Mouse (Mus musculus) limb, embryonic 13.5 days (tissue): ENCODE measurements around the gene Cyp20a1. TPM values are rescaled to one million over a fixed set of nuclear protein-coding genes. Genes with fewer than 3 reads are reported as not detected.

Experiments
- ATAC-seq: fragments of 200-750 bp; cut with Nextera tagmentation; 2 replicates; pipeline ENCODE4 v1.8.0; 2017; ENCODE audit warnings: low read depth, moderate number of reproducible peaks, moderate TSS enrichment; ENCODE audit not compliant: low FRiP score
- H3K27ac ChIP-seq: fragments of 300-500 bp; sonication (generic); 2 replicates; pipeline ENCODE4 v1.5.1; 2015; ENCODE audit warnings: inconsistent platforms, mild to moderate bottlenecking, moderate library complexity
- H3K27me3 ChIP-seq: fragments of 300-500 bp; sonication (generic); 2 replicates; pipeline ENCODE4 v1.6.1; 2015; ENCODE audit warnings: mild to moderate bottlenecking, inconsistent platforms
- H3K36me3 ChIP-seq: fragments of 300-500 bp; sonication (generic); 2 replicates; pipeline ENCODE4 v1.6.1; 2015; ENCODE audit warnings: inconsistent platforms, mild to moderate bottlenecking, moderate library complexity
- H3K4me1 ChIP-seq: fragments of 300-500 bp; sonication (generic); 2 replicates; pipeline ENCODE4 v1.6.1; 2015; ENCODE audit warnings: inconsistent platforms
- H3K4me2 ChIP-seq: fragments of 300-500 bp; sonication (generic); replicated peaks from 2 replicates; pipeline ENCODE4 v1.6.1; 2015; ENCODE audit warnings: inconsistent platforms, mild to moderate bottlenecking, moderate library complexity
- H3K4me3 ChIP-seq: fragments of 300-500 bp; sonication (generic); 2 replicates; pipeline ENCODE4 v1.5.1; 2015; ENCODE audit warnings: moderate library complexity, mild to moderate bottlenecking, inconsistent platforms
- H3K9ac ChIP-seq: fragments of 300-500 bp; sonication (generic); 2 replicates; pipeline ENCODE4 v1.6.1; 2015; ENCODE audit warnings: mild to moderate bottlenecking, inconsistent platforms
- H3K9me3 ChIP-seq: fragments of 300-500 bp; sonication (generic); 2 replicates; pipeline ENCODE4 v1.6.1; 2016; ENCODE audit warnings: inconsistent platforms
- WGBS: fragments of 180-500 bp; shearing (Covaris S2); methylation state at CpG from one replicate; pipeline ENCODE4 v1.1.7; 2015; 5-methylcytosine and 5-hydroxymethylcytosine counted together
- polyA plus RNA-seq: library from polyadenylated mRNA; unstranded; fragments of >200 nt; fragmentation: Nextera tagmentation; extraction: Ambion mirVana; gene quantifications from 2 replicates; pipeline ENCODE4 v1.2.1, GENCODE M21; 2015

The Cyp20a1 gene
- polyA plus RNA-seq, 1 experiment from 2014 or later, result 19.7 TPM

DNA sequence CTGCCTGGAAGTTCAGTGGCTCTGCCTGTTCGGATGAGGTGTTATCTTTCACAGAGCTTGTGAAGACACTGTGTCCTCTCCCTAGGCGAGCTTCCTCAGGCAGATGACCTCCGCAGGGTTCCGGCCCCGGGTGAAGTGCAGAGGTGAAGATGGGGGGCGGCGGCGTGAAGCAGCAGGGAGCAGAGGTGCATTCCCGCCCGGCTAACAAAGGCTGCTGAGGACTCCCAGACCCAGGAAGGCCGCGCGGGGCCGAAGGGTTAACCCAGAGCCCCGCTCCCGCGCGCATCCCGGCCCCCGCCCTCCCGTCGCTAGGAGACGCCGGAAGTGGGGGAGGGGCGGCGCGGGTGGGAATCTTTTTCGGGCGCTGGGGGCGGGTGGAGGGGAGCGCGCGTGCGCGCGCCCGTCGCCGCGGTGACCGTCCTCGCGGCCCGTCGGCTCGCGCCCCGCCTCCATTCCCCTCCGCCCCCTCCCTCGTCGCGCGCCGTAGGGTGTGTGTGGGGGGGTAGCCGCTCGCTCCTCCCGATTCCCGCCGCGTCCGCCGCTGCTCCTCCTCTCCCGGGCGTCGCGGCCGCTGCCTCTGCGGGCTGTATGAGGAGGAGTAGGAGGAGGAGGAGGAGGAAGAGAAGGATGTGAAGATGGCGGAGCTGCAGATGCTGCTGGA lies 66.2 kb downstream of the Cyp20a1 start, which contains the start of gene Abi2:
Gene Abi2, plus strand, starts transcription at position 452 of the 661 bp plus-strand sequence.
- ATAC-seq, result peak; percentile 92
- peak within 1 kb of the TSS; percentile 92 for H3K9ac ChIP-seq
- H3K9me3 ChIP-seq, result no peaks in the 10 kb centered on the region
- peak within 1 kb of the TSS; percentile 92 for H3K4me3 ChIP-seq
- peak within 1 kb of the TSS; percentile 73 for H3K4me2 ChIP-seq
- no peaks in the 10 kb centered on the region for H3K27me3 ChIP-seq
- WGBS, result 0% methylated on average over 56 of the region's 69 CpGs
- H3K36me3 ChIP-seq, result no peaks in the 10 kb centered on the region
- peak within 1 kb of the TSS; percentile 92 for H3K27ac ChIP-seq
- peaks cover 9% of the 10 kb centered on the region for H3K4me1 ChIP-seq

GRCm38 (mm10) chr1:60409928-60410817 lies 67.0 kb downstream of the Cyp20a1 start:
- peak overlapping the region; percentile 92 for H3K27ac ChIP-seq
- WGBS, result under 1% methylated on average over 29 of the region's 54 CpGs
- no peaks in the 10 kb centered on the region for H3K9me3 ChIP-seq
- peak overlapping the region; percentile 73 for H3K4me2 ChIP-seq
- H3K4me3 ChIP-seq, result peak overlapping the region; percentile 92
- H3K4me1 ChIP-seq, result peaks cover 9% of the 10 kb centered on the region
- H3K9ac ChIP-seq, result peak overlapping the region; percentile 92
- H3K27me3 ChIP-seq, result no peaks in the 10 kb centered on the region
- peak; percentile 76 for ATAC-seq
- H3K36me3 ChIP-seq, result no peaks in the 10 kb centered on the region

DNA sequence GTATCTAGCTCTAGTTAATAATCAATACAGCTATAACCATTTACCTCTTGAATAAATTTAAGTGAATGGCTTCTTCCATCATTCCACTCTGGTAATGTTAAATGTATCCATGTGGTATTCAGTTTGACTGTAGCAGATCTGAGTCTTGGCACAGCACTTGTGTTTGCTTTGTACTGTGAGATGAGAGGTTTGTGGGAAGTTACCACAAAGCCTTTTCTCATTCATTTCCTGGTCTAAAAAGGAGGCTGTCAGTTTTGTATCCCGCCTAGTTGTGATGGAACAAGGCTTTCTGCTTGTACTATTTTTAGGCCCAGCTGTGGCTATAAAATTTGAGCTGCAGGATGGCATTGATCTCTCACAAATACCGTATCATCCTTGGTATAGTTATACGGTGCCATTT lies 73.6 kb downstream of the Cyp20a1 start:
- Histone ChIP-seq H3K9ac (no peak overlapping the region), H3K4me2 (no peak overlapping the region), H3K4me3 (no peak overlapping the region), H3K9me3 (no peaks in the 10 kb centered on the region), H3K27me3 (no peaks in the 10 kb centered on the region), H3K4me1 (peaks cover 10% of the 10 kb centered on the region), H3K27ac (0 out of 2 replicates have a peak overlapping the region, but pooled peaks have one; percentile 3), H3K36me3 (no peaks in the 10 kb centered on the region)
- ATAC-seq, result no peak
- whole genome bisulfite sequencing, result 58% methylated on average over 3 of the region's 3 CpGs

DNA sequence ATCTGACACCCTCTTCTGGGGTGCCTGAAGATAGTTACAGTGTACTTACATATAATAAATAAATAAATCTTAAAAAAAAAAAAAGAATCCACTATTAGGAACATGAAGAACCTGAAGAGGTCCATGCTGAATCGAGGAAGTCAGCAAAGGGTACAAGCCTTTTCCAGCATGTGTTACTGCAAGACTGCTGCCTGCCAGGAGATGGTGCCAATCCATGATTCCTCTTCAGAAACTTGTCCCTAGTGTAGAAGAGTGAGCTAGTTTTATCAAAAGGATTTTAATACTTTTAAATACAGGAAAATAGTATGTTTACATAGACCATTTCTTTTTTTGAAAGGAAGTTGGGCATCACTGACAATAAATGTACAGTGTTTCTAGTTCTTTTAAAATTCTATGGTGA lies 80.8 kb downstream of the Cyp20a1 start:
- no peaks in the 10 kb centered on the region for H3K27me3 ChIP-seq
- 88% methylated on average over 1 of the region's 1 CpGs for WGBS
- no peaks in the 10 kb centered on the region for H3K4me1 ChIP-seq
- H3K36me3 ChIP-seq, result peaks cover 6% of the 10 kb centered on the region; the same call in 1 of the 2 replicates
- ATAC-seq, result no peak
- no peak overlapping the region for H3K4me3 ChIP-seq
- no peak overlapping the region for H3K4me2 ChIP-seq
- H3K9me3 ChIP-seq, result no peaks in the 10 kb centered on the region
- no peak overlapping the region for H3K27ac ChIP-seq
- no peak overlapping the region for H3K9ac ChIP-seq

- Histone ChIP-seq H3K9ac (no peak overlapping the region), H3K27me3 (no peaks in the 10 kb centered on the region), H3K9me3 (no peaks in the 10 kb centered on the region), H3K36me3 (peaks cover 6% of the 10 kb centered on the region; the same call in 1 of the 2 replicates), H3K4me1 (0 out of 2 replicates have a peak, but pooled peaks cover 4% of the 10 kb centered on the region), H3K4me2 (no peak overlapping the region), H3K4me3 (no peak overlapping the region), H3K27ac (no peak overlapping the region)
- 75% methylated on average over 2 of the region's 2 CpGs for WGBS
- no peak for ATAC-seq
Observed at GRCm38 (mm10) chr1:60428341-60428740, 85.2 kb downstream of the Cyp20a1 start.

- H3K9ac ChIP-seq, result no peak overlapping the region
- 78% methylated on average over 2 of the region's 2 CpGs for WGBS
- H3K4me3 ChIP-seq, result no peak overlapping the region
- no peak overlapping the region for H3K4me2 ChIP-seq
- no peaks in the 10 kb centered on the region for H3K9me3 ChIP-seq
- H3K27me3 ChIP-seq, result no peaks in the 10 kb centered on the region
- H3K4me1 ChIP-seq, result 0 out of 2 replicates have a peak, but pooled peaks cover 4% of the 10 kb centered on the region
- peaks cover 6% of the 10 kb centered on the region; the same call in 1 of the 2 replicates for H3K36me3 ChIP-seq
- no peak overlapping the region for H3K27ac ChIP-seq
- no peak for ATAC-seq
Observed at GRCm38 (mm10) chr1:60428932-60429331, 85.8 kb downstream of the Cyp20a1 start.

- Histone ChIP-seq H3K4me2 (no peak overlapping the region), H3K4me3 (no peak overlapping the region), H3K27ac (no peak overlapping the region), H3K9ac (no peak overlapping the region), H3K36me3 (peaks cover 16% of the 10 kb centered on the region), H3K4me1 (0 out of 2 replicates have a peak, but pooled peaks cover 4% of the 10 kb centered on the region), H3K27me3 (no peaks in the 10 kb centered on the region), H3K9me3 (no peaks in the 10 kb centered on the region)
- WGBS, result 92% methylated on average over 5 of the region's 5 CpGs
- no peak for ATAC-seq
Observed at GRCm38 (mm10) chr1:60431531-60431930, 88.4 kb downstream of the Cyp20a1 start.

GRCm38 (mm10) chr1:60432497-60432896 lies 89.4 kb downstream of the Cyp20a1 start:
- Histone ChIP-seq H3K9me3 (no peaks in the 10 kb centered on the region), H3K27me3 (no peaks in the 10 kb centered on the region), H3K4me1 (0 out of 2 replicates have a peak, but pooled peaks cover 4% of the 10 kb centered on the region), H3K27ac (no peak overlapping the region), H3K4me3 (no peak overlapping the region), H3K36me3 (peaks cover 21% of the 10 kb centered on the region), H3K9ac (no peak overlapping the region), H3K4me2 (no peak overlapping the region)
- no peak for ATAC-seq
- WGBS, result 17% methylated on average over 1 of the region's 1 CpGs

Other genes with a start within 250 kb of the Cyp20a1 start
- gene Carf, start 245.1 kb upstream of the Cyp20a1 start, polyA plus RNA-seq, result 8.3 and 9.0 TPM in 2 replicates
- gene Wdr12, start 244.7 kb upstream of the Cyp20a1 start, polyA plus RNA-seq, result 46.0 and 50.4 TPM in 2 replicates
- 8.0 and 9.0 TPM in 2 replicates for gene Nbeal1, start 162.7 kb upstream of the Cyp20a1 start, polyA plus RNA-seq
- gene Abi2, start 66.3 kb downstream of the Cyp20a1 start, polyA plus RNA-seq, result 21.5 and 24.7 TPM in 2 replicates
- 20.6 and 21.3 TPM in 2 replicates for gene Raph1, start 223.8 kb downstream of the Cyp20a1 start, polyA plus RNA-seq